Mouse (Mus musculus) layer of hippocampus, adult 2 months (tissue): ENCODE measurements at regions not wholly inside any gene's neighbourhood (a gene's known extent, or its start where the extent isn't known, plus 50 kb on each side); places are given as distances from the start of the nearest gene placed in this dataset.
"Not testable (repeated sequence)": the region's sequence is repeated elsewhere in the genome, so short reads cannot be mapped to it uniquely, and the experiment has no call there.

ENCODE experiments used
- DNase-seq, 2 experiments: peaks; one replicate each; pipeline ENCODE4 v3.0.0; 2022; ENCODE audit warnings: low spot score in 2 of 2
- H3K27ac ChIP-seq: fragments of 200-600 bp; 2 replicates; pipeline ENCODE4 v1.8.1; 2022
- H3K4me3 ChIP-seq: fragments of 200-600 bp; 2 replicates; pipeline ENCODE4 v1.8.1; 2022; ENCODE audit warnings: mild to moderate bottlenecking
- CTCF ChIP-seq: fragments of 200-600 bp; conservative IDR thresholded peaks from 2 replicates; pipeline ENCODE4 v1.8.1; 2022; ENCODE audit warnings: antibody characterized with exemption, mild to moderate bottlenecking, moderate library complexity

DNA sequence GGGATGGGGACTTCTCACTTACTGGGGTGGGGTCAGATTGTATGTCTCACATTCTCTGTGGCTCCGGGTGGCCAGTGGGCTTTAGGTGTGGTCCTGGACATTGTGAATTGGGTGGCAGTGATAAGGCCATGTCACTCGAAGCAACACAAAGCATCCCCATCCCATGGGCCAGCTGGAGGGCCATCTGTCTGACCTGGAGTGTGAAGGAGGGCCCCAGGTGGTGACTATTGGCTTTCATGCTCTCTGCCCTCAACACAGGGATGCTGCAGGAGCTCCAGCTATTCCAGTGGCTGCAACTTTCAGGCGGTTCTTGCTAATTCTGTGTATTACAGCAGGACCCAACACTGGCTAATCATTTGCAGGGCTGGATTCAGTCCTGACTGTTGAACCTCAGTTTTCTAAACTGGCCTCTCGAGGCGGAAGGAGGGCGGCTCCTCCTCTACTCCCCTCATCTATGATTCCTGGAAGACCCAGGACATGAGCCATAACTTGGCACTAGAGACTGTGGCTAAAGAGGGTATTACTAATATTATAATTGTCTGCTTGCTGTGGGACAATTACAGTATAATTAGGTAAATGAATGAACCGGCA, 64.1 kb downstream of the 9530068E07Rik start:
- no peak overlapping the region for H3K27ac ChIP-seq
- H3K4me3 ChIP-seq = no peak overlapping the region
- DNase-seq = no peak
- no peak for TF ChIP-seq CTCF

DNA sequence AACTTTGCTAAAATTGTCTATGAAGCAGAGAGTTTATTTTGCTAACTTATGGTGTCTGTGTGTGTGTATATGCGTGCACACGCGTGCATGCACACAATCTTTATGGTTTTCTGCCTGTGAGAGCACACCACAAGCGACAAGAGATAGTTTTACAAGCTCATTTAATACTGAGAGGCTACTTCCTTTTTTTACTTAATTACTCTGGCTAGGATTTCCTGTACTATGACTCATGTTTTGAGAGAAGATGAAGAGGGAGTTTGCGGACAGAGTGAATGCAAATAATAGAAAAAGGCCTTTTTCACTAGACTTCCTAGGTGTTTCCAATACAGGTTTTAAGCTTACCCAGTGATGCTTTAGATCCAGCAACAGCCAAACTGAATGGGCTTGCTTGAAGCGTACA, 74.9 kb downstream of the 9530068E07Rik start:
- H3K27ac ChIP-seq, DNase-seq, H3K4me3 ChIP-seq: not testable (repeated sequence)

DNA sequence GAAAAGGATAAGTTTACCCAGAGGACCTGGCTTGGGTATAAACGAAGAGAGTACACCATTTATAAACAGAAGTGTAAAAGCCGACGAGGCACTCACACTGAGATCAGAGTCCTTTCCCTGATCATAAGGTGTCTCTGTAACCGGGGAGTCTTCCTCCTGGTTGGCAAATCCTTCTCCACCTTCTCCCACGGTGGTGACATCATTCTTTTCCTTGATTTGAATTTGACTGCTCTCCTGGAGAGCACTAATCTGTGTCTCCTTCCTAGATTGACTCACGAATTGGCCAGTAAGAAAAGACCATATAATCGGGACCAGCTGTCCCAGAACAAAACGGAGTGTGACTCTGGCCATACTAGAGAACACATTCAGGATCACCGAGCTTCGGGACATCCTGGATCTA, 83.9 kb downstream of the 9530068E07Rik start:
- H3K4me3 ChIP-seq, H3K27ac ChIP-seq, DNase-seq: not testable (repeated sequence)

DNA sequence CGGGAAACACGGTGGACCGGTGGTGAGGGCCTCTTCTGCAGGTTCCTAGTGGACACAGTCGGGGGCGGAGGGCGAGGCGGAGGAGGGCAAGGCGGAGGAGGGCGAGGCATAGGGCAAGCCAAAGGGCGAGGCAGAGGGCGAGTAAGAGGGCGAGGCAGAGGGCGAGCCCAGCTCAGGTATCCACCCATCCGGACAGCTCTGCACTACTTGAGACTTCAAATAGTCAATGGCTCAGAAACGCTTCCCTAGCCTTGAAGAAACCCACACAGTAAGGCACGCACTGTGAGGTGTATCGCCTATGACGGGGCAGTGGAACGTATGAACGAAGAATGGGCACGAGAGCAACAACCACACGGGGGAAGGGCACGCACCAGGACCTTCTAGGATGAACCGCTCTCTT, 84.5 kb downstream of the 9530068E07Rik start:
- H3K4me3 ChIP-seq, DNase-seq, H3K27ac ChIP-seq: not testable (repeated sequence)

DNA sequence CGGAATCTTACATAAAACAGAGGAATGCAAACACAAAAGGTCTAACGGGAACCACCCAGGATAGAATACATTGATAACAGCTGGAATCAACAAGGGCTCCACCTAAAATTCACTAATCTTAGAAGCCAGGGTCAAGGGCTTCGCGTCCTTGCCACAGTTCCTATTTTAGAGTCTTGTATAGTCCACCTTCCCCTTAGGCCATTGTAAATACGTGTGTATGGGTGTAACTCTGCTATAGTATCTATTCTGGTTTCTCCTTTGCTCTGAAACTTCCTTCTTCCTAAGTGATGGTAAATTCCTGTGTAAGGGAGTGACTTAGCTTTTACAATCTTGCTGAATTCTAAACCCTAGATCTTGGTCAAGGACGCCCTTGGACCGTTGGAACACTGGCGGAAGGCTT, 87.3 kb downstream of the 9530068E07Rik start:
- not testable (repeated sequence) for H3K27ac ChIP-seq, H3K4me3 ChIP-seq, DNase-seq

DNA sequence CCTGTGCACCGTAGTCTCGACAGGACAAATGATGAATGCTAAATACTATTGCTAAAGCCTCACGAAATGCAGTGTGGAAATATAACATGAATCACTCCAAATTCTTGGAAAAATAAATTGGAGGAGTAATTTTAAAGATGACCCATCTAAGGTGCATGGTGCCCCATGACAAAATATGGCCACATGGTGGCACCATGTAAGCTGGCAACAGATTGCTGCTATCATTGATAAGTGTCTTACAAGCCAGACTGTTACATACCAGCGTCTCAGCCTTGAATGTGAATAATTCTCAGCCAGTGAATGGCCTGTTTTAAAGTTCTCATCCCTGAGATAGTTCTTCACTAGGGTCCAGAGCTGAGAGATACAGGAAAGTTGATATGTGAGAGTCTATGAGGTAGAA, 92.3 kb downstream of the 9530068E07Rik start:
- H3K27ac ChIP-seq, H3K4me3 ChIP-seq: not testable (repeated sequence)
- peak; percentile 3 to 12 for DNase-seq
- peak; percentile 68 for TF ChIP-seq CTCF

DNA sequence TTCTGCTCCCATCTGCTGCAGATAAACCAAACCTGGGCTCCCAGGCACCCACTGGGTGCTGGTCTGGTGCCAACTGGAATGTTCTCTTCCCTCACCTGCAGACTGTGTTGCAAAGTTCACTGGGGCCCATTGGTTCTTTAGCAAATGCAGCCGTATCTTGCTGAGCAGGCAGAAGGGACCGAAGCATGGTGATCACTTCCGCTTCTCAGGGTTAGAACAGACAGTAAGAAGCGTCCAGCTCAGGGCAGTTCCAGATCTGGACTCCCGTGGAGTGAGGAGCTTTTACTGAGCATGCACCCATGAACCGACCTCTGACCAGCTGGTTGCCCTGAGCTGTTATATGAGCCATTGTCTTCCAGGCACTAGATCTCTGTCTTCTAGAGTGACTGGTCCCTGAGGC, 97.1 kb downstream of the 9530068E07Rik start:
- TF ChIP-seq CTCF = no peak
- H3K4me3 ChIP-seq = no peak overlapping the region
- H3K27ac ChIP-seq = no peak overlapping the region
- no peak for DNase-seq

DNA sequence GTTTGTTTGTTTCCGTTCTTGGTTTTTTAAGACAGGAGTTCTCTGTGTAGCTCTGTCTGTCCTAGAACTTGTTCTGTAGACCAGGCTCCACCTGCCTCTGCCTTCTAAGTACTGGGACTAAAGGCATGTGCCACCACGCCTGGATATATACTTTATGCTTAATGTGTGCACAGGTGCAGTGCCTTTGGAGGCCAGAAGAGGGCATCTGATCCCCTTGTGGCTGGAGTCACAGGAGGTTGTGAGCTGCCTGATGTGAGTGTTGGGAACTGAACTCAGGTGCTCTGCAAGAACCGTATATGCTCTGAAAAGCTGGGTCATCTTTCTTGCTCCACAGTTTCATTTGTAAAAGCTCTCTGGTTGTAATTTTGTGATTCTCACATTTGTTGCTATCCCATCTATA, 100.7 kb downstream of the 9530068E07Rik start:
- Histone ChIP-seq H3K27ac (no peak overlapping the region), H3K4me3 (no peak overlapping the region)
- DNase-seq = no peak
- TF ChIP-seq CTCF = peak; percentile 38

DNA sequence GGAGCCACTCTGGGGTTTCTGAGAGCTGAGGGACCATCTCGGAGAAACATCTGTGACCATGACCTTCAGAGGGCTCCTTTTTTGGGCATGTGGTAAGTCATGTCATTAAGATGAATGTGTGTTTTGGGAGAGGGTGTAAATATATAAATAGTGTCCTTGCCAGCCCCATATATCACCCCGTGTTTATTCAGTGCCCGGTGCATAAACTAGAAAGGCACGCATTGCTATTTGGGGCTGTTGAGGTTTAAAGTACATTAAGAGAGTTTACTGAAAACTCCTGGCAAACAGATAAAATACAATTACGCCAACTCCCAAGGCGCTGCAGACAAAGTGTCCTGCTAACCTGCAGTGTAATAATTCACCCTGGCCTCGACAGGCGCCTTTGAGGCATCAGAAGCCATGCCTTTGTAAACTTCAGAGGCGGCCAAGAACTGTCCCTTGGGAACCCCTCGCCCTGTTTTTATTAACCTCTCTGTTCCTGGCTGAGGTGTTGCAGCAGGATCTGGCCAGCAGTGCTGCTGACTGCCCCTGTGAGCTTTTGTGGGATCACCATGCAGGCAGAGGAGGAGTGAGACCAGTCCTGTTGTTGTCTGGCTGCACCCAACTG, 106.6 kb downstream of the 9530068E07Rik start:
- Histone ChIP-seq H3K4me3 (no peak overlapping the region), H3K27ac (no peak overlapping the region)
- no peak for TF ChIP-seq CTCF
- no peak for DNase-seq

DNA sequence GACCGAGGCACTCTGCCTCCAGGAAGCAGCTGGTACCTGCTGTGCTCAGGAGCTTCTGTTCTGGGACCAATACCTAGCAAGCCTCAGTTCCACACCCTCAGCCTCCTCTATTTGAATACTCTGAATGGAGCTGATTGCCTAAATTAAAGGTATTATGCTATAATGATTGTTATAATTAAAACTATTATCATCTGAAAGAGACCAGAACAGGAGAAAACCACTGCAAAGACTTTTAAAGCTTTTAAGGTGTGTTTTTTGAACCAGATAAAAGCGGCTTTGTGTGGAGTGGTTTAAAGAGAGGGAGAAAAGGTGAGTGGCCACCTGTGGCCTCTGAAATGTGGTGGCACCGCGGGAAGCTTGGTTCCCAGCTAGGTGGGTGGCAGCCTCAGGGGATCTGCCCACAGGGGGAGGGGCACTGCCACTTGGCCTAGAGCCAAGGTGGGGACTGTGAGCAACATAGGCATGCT, 115.6 kb downstream of the 9530068E07Rik start:
- no peak for TF ChIP-seq CTCF
- no peak overlapping the region for H3K27ac ChIP-seq
- H3K4me3 ChIP-seq = no peak overlapping the region
- DNase-seq = no peak

DNA sequence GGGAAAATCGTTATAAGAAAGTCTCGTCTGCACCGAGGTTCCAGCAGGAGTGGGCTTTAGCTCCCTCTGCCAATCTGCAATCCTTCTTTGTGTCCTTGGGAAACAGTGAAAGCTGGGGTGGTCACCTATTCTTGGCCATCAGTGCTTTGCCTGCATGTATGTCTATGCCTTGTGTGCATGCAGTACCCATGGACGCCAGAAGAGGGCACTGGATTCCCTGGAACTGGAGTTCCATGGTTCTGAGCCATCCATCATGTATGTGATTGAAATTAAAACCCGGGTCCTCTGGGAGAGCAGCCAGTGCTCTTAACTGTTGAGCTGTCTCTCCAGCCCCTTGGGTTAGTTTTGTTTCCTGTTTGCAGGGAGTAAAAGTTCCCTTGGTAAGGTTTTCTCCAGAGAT, 121.1 kb downstream of the 9530068E07Rik start:
- Histone ChIP-seq H3K27ac (no peak overlapping the region), H3K4me3 (no peak overlapping the region)
- no peak for DNase-seq
- TF ChIP-seq CTCF = peak; percentile 72

DNA sequence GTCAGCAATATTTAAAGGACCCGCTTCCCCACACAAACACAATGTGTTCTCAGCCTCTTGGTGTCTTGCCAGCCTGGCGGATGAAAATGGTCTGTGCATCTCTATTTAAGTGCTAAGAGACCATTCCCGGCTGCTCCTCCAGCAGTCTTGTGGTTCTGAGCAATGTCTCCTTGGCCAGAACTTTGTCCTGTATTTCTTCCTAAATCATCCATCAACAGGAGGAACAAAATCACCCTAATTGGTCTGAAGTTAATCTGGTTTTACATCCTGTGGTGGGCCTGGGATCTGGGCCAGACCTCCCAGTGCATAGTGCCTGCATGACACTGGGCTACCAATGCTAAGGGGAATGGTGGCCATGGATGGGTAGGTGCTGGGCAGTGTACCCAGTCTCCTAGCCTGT, 123.6 kb downstream of the 9530068E07Rik start:
- H3K27ac ChIP-seq = no peak overlapping the region
- TF ChIP-seq CTCF = no peak; the same call in 1 of the 2 replicates
- DNase-seq = no peak
- H3K4me3 ChIP-seq = no peak overlapping the region

DNA sequence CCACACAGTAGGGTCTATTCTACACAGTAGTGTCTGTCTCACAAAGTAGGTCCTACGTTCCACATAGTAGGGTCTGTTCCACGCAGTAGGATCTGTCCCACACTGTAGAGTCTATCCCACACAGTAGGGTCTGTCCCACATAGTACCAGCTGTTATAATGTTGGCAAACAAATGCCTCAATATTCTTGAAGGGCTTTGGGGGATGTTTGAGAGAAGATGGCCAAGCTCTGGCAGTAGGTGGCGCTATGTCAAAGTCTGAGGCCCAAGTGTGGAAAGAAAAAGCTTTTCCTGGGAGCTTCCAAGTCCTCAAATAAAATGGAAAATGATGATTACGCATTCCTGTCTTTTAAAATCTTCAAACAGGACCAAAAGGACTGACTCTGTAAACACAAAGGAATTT, 125.7 kb downstream of the 9530068E07Rik start:
- TF ChIP-seq CTCF = peak; percentile 86
- Histone ChIP-seq H3K4me3 (no peak overlapping the region), H3K27ac (peak overlapping the region; percentile 64)
- DNase-seq = peak; percentile 54 to 81

DNA sequence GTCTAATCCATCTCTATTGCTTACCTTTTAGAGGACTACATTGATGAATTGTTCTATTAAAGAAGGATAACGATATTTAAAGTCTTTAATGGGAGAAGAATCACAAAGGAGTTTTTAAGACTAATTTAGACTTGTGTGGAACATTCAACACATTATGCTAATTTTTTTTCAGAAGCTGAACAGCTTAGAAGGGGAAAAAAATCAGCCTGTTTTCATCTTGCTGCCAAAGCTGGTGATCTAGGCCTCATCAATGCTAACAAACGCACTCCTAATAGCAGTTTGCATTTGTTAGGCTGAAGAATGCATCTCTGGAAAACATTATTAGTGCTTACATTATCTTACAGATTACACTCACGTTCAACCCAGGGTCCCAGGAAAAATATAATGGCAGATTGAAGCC, 126.2 kb downstream of the 9530068E07Rik start:
- DNase-seq = no peak
- H3K27ac ChIP-seq = peak overlapping the region; percentile 64
- no peak for TF ChIP-seq CTCF
- H3K4me3 ChIP-seq = no peak overlapping the region
